Mouse (Mus musculus): ENCODE measurements around the gene Ccdc60.

DNA sequence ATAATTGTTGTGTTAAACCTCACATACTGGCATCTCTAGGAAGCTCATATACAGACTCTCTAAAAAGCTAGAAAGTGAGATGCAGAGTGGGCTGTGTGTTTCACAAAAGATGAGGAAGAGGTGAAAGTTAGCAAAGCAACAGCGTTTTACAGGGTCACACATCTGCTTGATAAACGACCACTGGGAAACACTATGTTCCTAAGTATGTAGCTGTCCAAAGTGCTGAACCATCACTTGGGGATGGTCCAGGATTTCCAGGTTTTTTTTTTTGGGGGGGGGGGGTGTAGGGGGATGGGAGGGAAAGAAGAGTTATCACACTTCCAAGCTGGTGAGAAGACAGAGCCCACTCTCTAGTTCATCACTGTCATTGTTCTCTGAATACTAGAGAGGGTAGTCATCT is 134.0 kb downstream of the Ccdc60 start:
- TF ChIP-seq POLR2A (IDR thresholded peaks at IDR 0.05; ENCODE audit: control insufficient read depth in 1 of 2, insufficient read depth in 1 of 2, low read depth in 1 of 2, low read length in 2 of 2, poor library complexity in 1 of 2) (no peak), ETS1 (IDR thresholded peaks at IDR 0.05; ENCODE audit: low read depth, low read length) (no peak), HCFC1 (IDR thresholded peaks at IDR 0.05; ENCODE audit: low read depth, low read length) (no peak), POLR2AphosphoS5 (IDR thresholded peaks at IDR 0.05; ENCODE audit: borderline replicate concordance, low read depth, low read length) (no peak), UBTF (IDR thresholded peaks at IDR 0.05; ENCODE audit: borderline replicate concordance, insufficient read depth, low read depth, low read length) (no peak), GATA1 (IDR thresholded peaks at IDR 0.05; ENCODE audit: low read depth, low read length) (no peak), CTCF (IDR thresholded peaks at IDR 0.05 in 2 of 3, conservative IDR thresholded peaks at IDR 0.05 in 1 of 3; ENCODE audit: control insufficient read depth in 1 of 3, insufficient read depth in 1 of 3, low read depth in 2 of 3, low read length in 3 of 3, poor library complexity in 1 of 3, severe bottlenecking in 1 of 3) (no peak)

Data from MEL (cell line).